Mouse (Mus musculus): ENCODE data around the gene Mrpl45.

Gene Mrpl45

GRCm38 (mm10) chr11:97368501-97368900, 53.0 kb downstream of the Mrpl45 start:
- peak; percentile 56 to 59 for DNase-seq

GRCm38 (mm10) chr11:97370329-97371091, 55.0 kb downstream of the Mrpl45 start:
- DNase-seq, result peak; percentile 92 to 95

- peak; percentile 69 to 73 for DNase-seq
These were observed 56.8 kb downstream of the Mrpl45 start for GRCm38 (mm10) chr11:97372159-97372864.

GRCm38 (mm10) chr11:97373402-97373801, 57.9 kb downstream of the Mrpl45 start:
- no peak for DNase-seq
